Mouse (Mus musculus): ENCODE data around the gene C5ar2. TPM values are rescaled to one million over a fixed set of nuclear protein-coding genes. Genes with fewer than 3 reads are reported as not detected.

Gene C5ar2
- total and polyA plus RNA-seq, 3 experiments, result 1.1 to 1.6 (median 1.4) TPM

- no peaks in the 10 kb centered on the region for H3K36me3 ChIP-seq (ENCODE audit: control insufficient read depth, insufficient read depth, low read length)
- H3K4me3 ChIP-seq, result no peak overlapping the region; the same call in 1 of the 2 replicates
- no peak overlapping the region for H3K9ac ChIP-seq (ENCODE audit: low read depth, low read length)
- WGBS, result 69% methylated on average over 9 of the region's 9 CpGs
- H3K27me3 ChIP-seq (ENCODE audit: control insufficient read depth, insufficient read depth, low read length), result no peaks in the 10 kb centered on the region
- intact Hi-C loops (cut with DNase I), result loop anchor here (1.0 to 10.0 kb wide), 2 partner anchors 12 to 340 kb away; partner anchors contain the start of genes Inafm1 and Nop53
- peak overlapping the region; percentile 82 for H3K27ac ChIP-seq
- DNase-seq, result no peak
- H3K79me2 ChIP-seq (replicated peaks; ENCODE audit: control insufficient read depth, insufficient read depth, low read length), result no peaks in the 10 kb centered on the region
- TF ChIP-seq EP300 (IDR thresholded peaks at IDR 0.05; ENCODE audit: insufficient read depth, low read depth, low read length) (no peak), CTCF (IDR thresholded peaks at IDR 0.05) (no peak), POLR2A (IDR thresholded peaks at IDR 0.05; ENCODE audit: insufficient read depth, low read depth, low read length) (no peak)
- peaks cover 1% of the 10 kb centered on the region; the same call in 1 of the 2 replicates for H3K4me1 ChIP-seq (ENCODE audit: control insufficient read depth, insufficient read depth, low read length)
Measured at GRCm38 (mm10) chr7:16284904-16285303, 41.0 kb upstream of the C5ar2 start.

DNA sequence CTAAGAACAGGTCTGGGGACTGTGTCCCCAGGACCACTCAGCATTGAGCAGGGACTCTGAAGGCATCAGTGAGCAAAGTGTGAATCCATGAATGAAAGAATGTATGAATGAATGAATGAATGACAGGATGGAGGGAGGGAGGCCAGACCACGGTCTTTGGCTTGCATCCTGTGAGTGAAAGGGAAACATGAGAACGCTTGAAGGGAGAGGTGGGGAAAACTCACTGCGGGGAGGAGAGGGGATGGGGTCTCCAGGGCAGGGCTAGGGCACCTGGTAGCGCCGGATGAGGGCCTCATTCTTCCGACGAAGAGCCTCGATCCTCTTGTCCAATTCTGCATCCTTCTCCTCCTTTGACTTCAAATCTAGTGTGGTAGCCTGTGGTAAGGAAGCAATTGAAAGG lies 40.0 kb upstream of the C5ar2 start:
- H3K4me1 ChIP-seq (ENCODE audit: control insufficient read depth, insufficient read depth, low read length), result peaks cover 1% of the 10 kb centered on the region; the same call in 1 of the 2 replicates
- H3K36me3 ChIP-seq (ENCODE audit: control insufficient read depth, insufficient read depth, low read length), result no peaks in the 10 kb centered on the region
- no peak for TF ChIP-seq EP300 (IDR thresholded peaks at IDR 0.05; ENCODE audit: insufficient read depth, low read depth, low read length)
- no peak for TF ChIP-seq CTCF (IDR thresholded peaks at IDR 0.05)
- no peak for TF ChIP-seq POLR2A (IDR thresholded peaks at IDR 0.05; ENCODE audit: insufficient read depth, low read depth, low read length)
- H3K79me2 ChIP-seq (replicated peaks; ENCODE audit: control insufficient read depth, insufficient read depth, low read length), result no peaks in the 10 kb centered on the region
- DNase-seq, result no peak
- H3K27me3 ChIP-seq (ENCODE audit: control insufficient read depth, insufficient read depth, low read length), result no peaks in the 10 kb centered on the region
- H3K27ac ChIP-seq, result no peak overlapping the region
- WGBS, result 86% methylated on average over 8 of the region's 8 CpGs
- H3K9ac ChIP-seq (ENCODE audit: low read depth, low read length), result no peak overlapping the region
- no peak overlapping the region for H3K4me3 ChIP-seq
- intact Hi-C loops (cut with DNase I), result loop anchor here (10.0 kb wide), 1 partner anchor 339 kb away; the partner anchor contains the start of gene Nop53

DNA sequence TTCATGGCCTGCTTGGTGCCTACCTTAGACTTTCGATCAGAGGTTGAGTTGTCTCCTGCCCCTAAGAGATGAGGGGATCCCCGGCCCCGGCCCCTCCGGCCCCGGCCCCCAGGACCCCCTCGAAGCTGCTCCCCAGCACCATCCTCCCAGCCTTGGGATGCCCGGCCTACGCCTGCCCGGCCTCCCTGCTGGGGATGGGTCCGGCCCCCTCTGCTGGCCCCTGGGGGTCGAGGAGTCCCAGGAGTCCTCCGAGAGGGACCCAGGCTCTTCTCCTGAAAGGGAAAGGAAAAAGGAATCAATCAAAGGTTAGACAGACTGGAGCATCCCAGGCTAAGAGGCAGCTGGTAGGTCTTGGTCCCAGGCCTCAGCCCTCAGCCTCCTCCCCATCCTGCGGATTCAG lies 38.4 kb upstream of the C5ar2 start:
- no peak for DNase-seq
- no peak overlapping the region for H3K27ac ChIP-seq
- H3K9ac ChIP-seq (ENCODE audit: low read depth, low read length), result no peak overlapping the region
- TF ChIP-seq CTCF (IDR thresholded peaks at IDR 0.05) (no peak), EP300 (IDR thresholded peaks at IDR 0.05; ENCODE audit: insufficient read depth, low read depth, low read length) (no peak), POLR2A (IDR thresholded peaks at IDR 0.05; ENCODE audit: insufficient read depth, low read depth, low read length) (no peak)
- no peak overlapping the region for H3K4me3 ChIP-seq
- intact Hi-C loops (cut with DNase I), result loop anchor here (10.0 kb wide), 1 partner anchor 338 kb away; the partner anchor contains the start of gene Nop53
- no peaks in the 10 kb centered on the region for H3K79me2 ChIP-seq (replicated peaks; ENCODE audit: control insufficient read depth, insufficient read depth, low read length)
- no peaks in the 10 kb centered on the region for H3K27me3 ChIP-seq (ENCODE audit: control insufficient read depth, insufficient read depth, low read length)
- peaks cover 1% of the 10 kb centered on the region; the same call in 1 of the 2 replicates for H3K4me1 ChIP-seq (ENCODE audit: control insufficient read depth, insufficient read depth, low read length)
- no peaks in the 10 kb centered on the region for H3K36me3 ChIP-seq (ENCODE audit: control insufficient read depth, insufficient read depth, low read length)
- WGBS, result 93% methylated on average over 13 of the region's 13 CpGs

- Histone ChIP-seq H3K4me1 (ENCODE audit: control insufficient read depth, insufficient read depth, low read length) (no peaks in the 10 kb centered on the region), H3K27ac (no peak overlapping the region), H3K27me3 (ENCODE audit: control insufficient read depth, insufficient read depth, low read length) (no peaks in the 10 kb centered on the region), H3K9ac (ENCODE audit: low read depth, low read length) (no peak overlapping the region), H3K4me3 (no peak overlapping the region), H3K79me2 (replicated peaks; ENCODE audit: control insufficient read depth, insufficient read depth, low read length) (no peaks in the 10 kb centered on the region), H3K36me3 (ENCODE audit: control insufficient read depth, insufficient read depth, low read length) (no peaks in the 10 kb centered on the region)
- intact Hi-C loops (cut with DNase I), result loop anchor here (10.0 kb wide), 1 partner anchor 336 kb away; the partner anchor contains the start of gene Nop53
- WGBS, result 87% methylated on average over 11 of the region's 11 CpGs
- TF ChIP-seq EP300 (IDR thresholded peaks at IDR 0.05; ENCODE audit: insufficient read depth, low read depth, low read length) (no peak), CTCF (IDR thresholded peaks at IDR 0.05) (no peak), POLR2A (IDR thresholded peaks at IDR 0.05; ENCODE audit: insufficient read depth, low read depth, low read length) (no peak)
- DNase-seq, result no peak
Measured at GRCm38 (mm10) chr7:16280721-16281120, 36.8 kb upstream of the C5ar2 start.

DNA sequence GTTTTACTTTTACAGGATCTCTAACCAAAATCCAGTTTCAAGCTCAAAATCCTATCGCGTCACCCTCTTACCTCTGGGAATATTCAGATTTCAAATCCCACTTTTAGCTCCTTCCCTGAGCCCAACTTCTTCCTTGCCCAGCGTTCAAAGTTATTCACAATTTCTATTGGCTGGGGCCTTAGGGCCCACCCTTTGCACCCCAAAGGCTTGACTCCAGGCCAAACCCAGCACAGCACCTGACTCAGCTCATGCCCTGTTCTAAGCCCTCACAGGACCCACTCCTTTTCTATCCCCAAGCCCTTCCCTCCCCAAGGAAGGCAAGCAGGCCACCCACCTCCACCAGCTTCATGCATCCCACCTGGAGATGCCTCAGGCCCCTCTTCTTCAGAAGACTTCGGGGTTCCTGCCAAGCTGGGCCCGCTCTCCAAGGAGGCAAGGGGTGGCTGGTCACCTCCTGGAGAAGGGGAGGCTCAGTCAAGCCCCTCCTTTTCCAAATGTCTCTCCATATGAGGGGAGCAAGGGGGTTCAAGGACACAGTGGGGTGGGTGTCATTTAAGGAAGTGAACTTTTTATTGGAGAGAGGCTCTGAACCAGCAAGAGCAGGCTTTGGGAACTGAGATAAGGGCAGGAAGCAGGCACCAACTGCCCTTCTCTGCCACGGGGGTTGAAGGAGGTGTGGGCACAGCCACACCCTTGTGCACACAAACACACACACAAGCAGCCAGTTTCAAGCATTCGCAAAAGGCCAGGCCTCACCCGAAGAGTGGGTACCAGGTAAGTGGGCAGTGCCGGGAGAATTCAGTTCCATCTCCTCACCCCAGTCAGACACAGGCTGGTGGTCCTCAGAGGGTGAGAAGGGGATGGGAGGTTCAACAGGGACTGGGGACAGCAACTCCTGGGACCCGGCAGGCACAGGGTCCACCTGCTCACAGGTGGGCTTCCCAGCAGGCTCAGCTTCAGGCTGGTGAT lies 31.3 kb upstream of the C5ar2 start:
- H3K27ac ChIP-seq, result no peak overlapping the region
- H3K79me2 ChIP-seq (replicated peaks; ENCODE audit: control insufficient read depth, insufficient read depth, low read length), result no peaks in the 10 kb centered on the region
- H3K27me3 ChIP-seq (ENCODE audit: control insufficient read depth, insufficient read depth, low read length), result no peaks in the 10 kb centered on the region
- peaks cover 5% of the 10 kb centered on the region for H3K4me1 ChIP-seq (ENCODE audit: control insufficient read depth, insufficient read depth, low read length)
- TF ChIP-seq EP300 (IDR thresholded peaks at IDR 0.05; ENCODE audit: insufficient read depth, low read depth, low read length) (no peak), CTCF (IDR thresholded peaks at IDR 0.05) (no peak), POLR2A (IDR thresholded peaks at IDR 0.05; ENCODE audit: insufficient read depth, low read depth, low read length) (no peak)
- no peak for DNase-seq
- no peak overlapping the region for H3K9ac ChIP-seq (ENCODE audit: low read depth, low read length)
- H3K36me3 ChIP-seq (ENCODE audit: control insufficient read depth, insufficient read depth, low read length), result no peaks in the 10 kb centered on the region
- no peak overlapping the region for H3K4me3 ChIP-seq
- intact Hi-C loops (cut with DNase I), result no loop called here
- 86% methylated on average over 10 of the region's 10 CpGs for WGBS

All from heart, adult 2 months (tissue).